Mouse (Mus musculus): Measurements from ENCODE around the gene Ino80b. TPM values are rescaled to one million over a fixed set of nuclear protein-coding genes. Genes with fewer than 3 reads are reported as not detected.

The Ino80b gene
- total and polyA plus RNA-seq, 2 experiments from 2014 or later = 14.8 to 31.0 TPM

DNA sequence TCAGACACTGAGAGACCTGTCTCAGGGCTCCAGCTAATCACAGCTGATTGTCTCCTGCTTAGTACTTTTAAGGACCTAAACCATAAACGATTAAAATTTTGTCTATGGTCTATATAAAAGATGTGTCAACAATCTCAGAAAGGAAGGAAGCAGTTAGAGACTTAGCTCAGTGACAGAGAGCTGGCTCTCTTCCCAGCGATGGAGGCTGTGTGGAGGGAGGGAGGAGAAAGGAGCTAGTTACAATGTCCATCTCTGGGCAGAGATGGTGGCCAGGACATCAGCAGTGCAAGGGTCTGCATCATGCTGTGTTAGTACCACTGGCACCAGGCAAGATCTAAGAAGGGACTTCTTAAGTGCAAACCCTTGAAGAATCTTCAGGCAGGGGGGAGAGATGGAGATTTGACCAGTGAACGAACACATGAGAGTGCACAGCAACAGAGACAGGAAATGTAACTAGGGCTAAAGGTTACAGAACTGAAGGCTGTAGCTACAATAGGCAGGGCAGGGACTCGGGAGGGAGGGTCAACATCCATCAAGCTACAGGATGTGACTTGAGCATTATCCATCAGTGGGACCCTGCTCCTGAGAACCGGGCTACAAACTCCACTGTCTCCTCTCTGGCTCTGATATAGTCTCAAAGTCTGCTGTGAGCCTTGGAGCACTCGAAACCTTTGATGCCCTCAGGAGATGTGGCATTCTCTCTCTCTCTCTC is 32.7 kb downstream of the Ino80b start:
- H3K4me1 ChIP-seq (ENCODE audit: insufficient read depth, low read length) = no peaks in the 10 kb centered on the region
- 42% methylated on average over 6 of the region's 6 CpGs for WGBS
- H3K9me3 ChIP-seq (ENCODE audit: low read length) = no peaks in the 10 kb centered on the region
- no peak overlapping the region for H3K27ac ChIP-seq
- no peak for TF ChIP-seq CTCF (IDR thresholded peaks at IDR 0.05; ENCODE audit: low read depth)
- no peak overlapping the region for H3K9ac ChIP-seq (replicated peaks; ENCODE audit: low read length)
- H3K27me3 ChIP-seq (ENCODE audit: insufficient read depth, low read length) = peaks cover 22% of the 10 kb centered on the region
- H3K4me3 ChIP-seq (ENCODE audit: low read length) = no peak overlapping the region
- no peaks in the 10 kb centered on the region for H3K36me3 ChIP-seq (ENCODE audit: insufficient read depth, low read length)
- ATAC-seq (no peak), DNase-seq (ENCODE audit: low spot score) (no peak)
- H3K4me2 ChIP-seq (ENCODE audit: low read depth, low read length) = no peak overlapping the region

DNA sequence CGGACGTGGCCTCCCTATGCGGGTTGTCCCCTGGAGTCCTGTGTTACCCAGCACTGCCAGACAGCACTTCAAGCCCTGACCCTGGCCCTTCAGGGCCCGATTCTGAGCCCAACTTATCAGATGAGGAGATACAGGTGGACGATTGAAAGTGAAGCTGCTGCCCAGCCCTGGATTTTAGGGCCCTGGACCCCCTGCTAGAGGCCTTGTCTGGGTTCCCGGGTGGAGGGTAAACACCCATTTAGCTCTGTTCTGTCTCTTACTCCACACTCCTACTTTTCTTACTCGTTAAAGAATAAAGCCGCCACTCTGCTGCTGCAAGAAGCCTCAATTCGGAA is 37.3 kb downstream of the Ino80b start:
- H3K4me1 ChIP-seq (ENCODE audit: insufficient read depth, low read length) = no peaks in the 10 kb centered on the region
- no peak for ATAC-seq
- TF ChIP-seq CTCF (IDR thresholded peaks at IDR 0.05; ENCODE audit: low read depth) = no peak
- H3K9ac ChIP-seq (replicated peaks; ENCODE audit: low read length) = no peak overlapping the region
- WGBS = 9% methylated on average over 9 of the region's 9 CpGs
- H3K4me3 ChIP-seq (ENCODE audit: low read length) = peak overlapping the region; percentile 20; the same call in 1 of the 2 replicates
- H3K9me3 ChIP-seq (ENCODE audit: low read length) = no peaks in the 10 kb centered on the region
- H3K27me3 ChIP-seq (ENCODE audit: insufficient read depth, low read length) = peaks cover 61% of the 10 kb centered on the region
- H3K27ac ChIP-seq = no peak overlapping the region
- DNase-seq (ENCODE audit: low spot score) = no peak
- no peaks in the 10 kb centered on the region for H3K36me3 ChIP-seq (ENCODE audit: insufficient read depth, low read length)
- H3K4me2 ChIP-seq (ENCODE audit: low read depth, low read length) = peak overlapping the region; percentile 37

DNA sequence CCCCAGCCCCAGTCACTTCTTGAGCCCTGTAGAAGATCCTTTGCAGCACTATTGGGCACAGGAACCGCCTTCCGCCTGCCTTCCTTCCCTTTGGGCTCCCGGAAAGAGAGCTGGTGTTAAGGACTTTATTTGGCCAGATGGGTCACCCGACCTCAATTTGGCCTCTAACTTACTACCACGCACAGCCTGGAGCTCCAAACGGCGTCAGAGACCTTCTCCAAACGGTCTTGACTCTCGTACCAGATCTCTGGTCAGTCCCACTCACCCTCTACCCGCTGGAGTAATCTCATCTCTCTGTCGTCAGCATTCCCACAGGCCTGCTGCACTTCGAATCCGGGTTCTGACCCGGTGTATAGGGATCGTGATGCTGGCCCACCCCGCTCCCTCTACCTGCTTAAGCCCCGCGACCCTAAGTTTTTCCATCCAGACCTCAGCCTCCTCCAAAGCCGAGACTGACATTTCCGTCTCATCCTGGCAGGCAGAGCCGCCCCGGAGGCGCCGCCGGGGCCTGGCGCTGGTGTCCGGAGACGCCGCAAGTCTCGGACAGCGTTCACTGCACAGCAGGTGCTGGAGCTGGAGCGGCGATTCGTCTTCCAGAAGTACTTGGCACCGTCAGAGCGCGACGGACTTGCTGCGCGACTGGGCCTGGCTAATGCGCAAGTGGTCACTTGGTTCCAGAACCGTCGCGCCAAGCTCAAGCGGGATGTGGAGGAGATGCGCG is 37.9 kb downstream of the Ino80b start:
- Histone ChIP-seq H3K9me3 (ENCODE audit: low read length) (no peaks in the 10 kb centered on the region), H3K4me3 (ENCODE audit: low read length) (peak overlapping the region; percentile 20; the same call in 1 of the 2 replicates), H3K9ac (replicated peaks; ENCODE audit: low read length) (no peak overlapping the region), H3K4me1 (ENCODE audit: insufficient read depth, low read length) (no peaks in the 10 kb centered on the region), H3K27ac (no peak overlapping the region), H3K36me3 (ENCODE audit: insufficient read depth, low read length) (0 out of 2 replicates have a peak, but pooled peaks cover 3% of the 10 kb centered on the region), H3K27me3 (ENCODE audit: insufficient read depth, low read length) (peaks cover 61% of the 10 kb centered on the region), H3K4me2 (ENCODE audit: low read depth, low read length) (peak overlapping the region; percentile 37)
- DNase-seq (ENCODE audit: low spot score) (no peak), ATAC-seq (no peak)
- no peak for TF ChIP-seq CTCF (IDR thresholded peaks at IDR 0.05; ENCODE audit: low read depth)
- WGBS = 1% methylated on average over 47 of the region's 47 CpGs

DNA sequence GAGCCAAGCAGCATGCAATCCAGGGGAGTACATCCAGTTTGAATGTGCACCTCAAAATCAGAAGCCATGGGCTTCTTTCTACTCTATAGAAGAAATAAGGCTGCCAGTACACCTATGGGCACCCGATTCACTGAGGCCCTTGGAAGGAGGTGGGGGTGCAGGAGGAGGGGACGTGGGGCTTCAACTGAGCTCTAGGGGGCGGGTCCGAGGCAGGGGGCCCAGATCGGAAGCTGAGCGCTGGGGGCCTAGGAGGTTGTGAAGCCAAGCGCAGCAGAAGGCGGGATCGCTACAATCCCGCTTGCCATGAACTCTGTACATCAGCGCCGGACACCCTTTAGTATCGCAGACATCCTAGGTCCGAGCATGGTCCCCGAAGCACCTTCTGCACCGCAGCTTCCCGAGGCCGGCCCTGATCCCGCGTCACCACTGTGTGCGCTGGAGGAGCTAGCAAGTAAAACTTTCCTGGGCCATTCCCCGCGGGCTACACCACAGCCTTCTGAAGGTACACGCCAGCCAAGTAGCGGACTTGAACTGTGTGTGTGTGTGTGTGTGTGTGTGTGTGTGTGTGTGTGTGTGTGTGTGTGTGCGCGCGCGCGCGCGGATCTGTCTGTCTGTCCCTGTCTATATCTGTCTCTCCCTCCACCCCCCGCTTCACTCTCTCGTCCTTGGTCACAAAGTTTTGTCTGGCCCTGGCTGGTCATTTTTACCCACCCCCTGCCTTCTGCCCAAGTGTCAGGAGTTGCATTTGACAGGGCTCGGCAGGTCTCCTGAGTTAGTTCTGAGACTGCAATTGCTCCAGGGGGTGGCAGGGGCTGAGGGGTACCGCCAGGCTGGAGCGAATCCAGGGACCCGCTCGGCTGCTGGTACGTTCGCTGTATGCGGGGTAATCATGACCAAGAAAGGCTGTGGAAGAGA is 38.9 kb downstream of the Ino80b start, which contains the start of gene Lbx2:
TSS of gene Lbx2 (plus strand) at position 247 of the 915 bp plus-strand sequence.
- H3K9me3 ChIP-seq (ENCODE audit: low read length) = no peaks in the 10 kb centered on the region
- H3K9ac ChIP-seq (replicated peaks; ENCODE audit: low read length) = no peak within 1 kb of the TSS
- no peak for ATAC-seq
- no peak within 1 kb of the TSS for H3K4me3 ChIP-seq (ENCODE audit: low read length)
- peak within 1 kb of the TSS; percentile 37; the same call in 1 of the 2 replicates for H3K4me2 ChIP-seq (ENCODE audit: low read depth, low read length)
- WGBS = 2% methylated on average over 41 of the region's 42 CpGs
- no peaks in the 10 kb centered on the region for H3K4me1 ChIP-seq (ENCODE audit: insufficient read depth, low read length)
- no peak for TF ChIP-seq CTCF (IDR thresholded peaks at IDR 0.05; ENCODE audit: low read depth)
- H3K27ac ChIP-seq = no peak within 1 kb of the TSS
- 0 out of 2 replicates have a peak, but pooled peaks cover 4% of the 10 kb centered on the region for H3K36me3 ChIP-seq (ENCODE audit: insufficient read depth, low read length)
- no peak for DNase-seq (ENCODE audit: low spot score)
- peaks cover 61% of the 10 kb centered on the region for H3K27me3 ChIP-seq (ENCODE audit: insufficient read depth, low read length)

DNA sequence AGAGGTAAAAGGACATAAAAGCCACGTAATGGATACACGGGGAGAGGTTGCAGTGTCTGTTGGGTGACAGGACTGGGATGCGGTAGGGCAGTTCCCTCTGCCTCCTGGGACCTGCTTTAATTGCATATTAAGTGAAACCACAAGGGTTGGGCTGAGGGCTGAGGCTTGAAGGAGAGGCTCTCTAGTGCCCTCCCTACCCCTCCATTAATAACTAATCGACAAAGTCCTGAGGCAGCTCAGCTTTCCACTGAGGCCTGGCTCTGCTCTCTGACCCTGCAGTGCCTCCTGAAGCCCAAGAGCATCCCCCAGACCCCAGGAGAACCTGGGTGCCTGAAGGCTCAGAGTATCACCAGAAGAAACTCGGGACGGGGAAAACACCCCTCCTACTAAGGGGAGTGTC is 40.8 kb downstream of the Ino80b start:
- peaks cover 55% of the 10 kb centered on the region for H3K27me3 ChIP-seq (ENCODE audit: insufficient read depth, low read length)
- TF ChIP-seq CTCF (IDR thresholded peaks at IDR 0.05; ENCODE audit: low read depth) = no peak
- no peaks in the 10 kb centered on the region for H3K4me1 ChIP-seq (ENCODE audit: insufficient read depth, low read length)
- no peak for DNase-seq (ENCODE audit: low spot score)
- H3K4me2 ChIP-seq (ENCODE audit: low read depth, low read length) = no peak overlapping the region
- whole genome bisulfite sequencing = 5% methylated on average over 6 of the region's 6 CpGs
- 0 out of 2 replicates have a peak, but pooled peaks cover 4% of the 10 kb centered on the region for H3K36me3 ChIP-seq (ENCODE audit: insufficient read depth, low read length)
- no peaks in the 10 kb centered on the region for H3K9me3 ChIP-seq (ENCODE audit: low read length)
- H3K4me3 ChIP-seq (ENCODE audit: low read length) = no peak overlapping the region
- no peak overlapping the region for H3K27ac ChIP-seq
- ATAC-seq = no peak
- H3K9ac ChIP-seq (replicated peaks; ENCODE audit: low read length) = no peak overlapping the region

DNA sequence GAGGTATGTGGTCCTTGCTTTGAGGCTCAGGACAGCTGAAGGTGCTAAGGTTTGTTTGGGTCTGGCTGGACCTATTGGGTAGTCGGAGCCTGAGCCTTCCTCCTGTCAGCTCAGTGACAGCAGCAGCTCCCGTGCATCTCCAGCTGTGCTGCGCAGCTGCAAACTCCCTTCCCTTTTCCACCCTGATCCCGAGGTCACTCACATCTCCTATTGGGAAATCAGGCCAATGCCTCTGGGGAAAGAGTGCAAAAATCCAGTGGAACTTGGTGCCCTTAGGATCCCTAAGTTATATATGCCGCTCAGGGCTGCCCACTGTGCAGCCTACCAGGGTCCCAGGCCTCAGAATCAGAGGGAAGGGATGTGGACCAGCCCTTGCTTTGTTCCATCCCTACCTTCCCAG is 41.7 kb downstream of the Ino80b start:
- Histone ChIP-seq H3K9ac (replicated peaks; ENCODE audit: low read length) (no peak overlapping the region), H3K27me3 (ENCODE audit: insufficient read depth, low read length) (peaks cover 47% of the 10 kb centered on the region), H3K27ac (no peak overlapping the region), H3K4me2 (ENCODE audit: low read depth, low read length) (no peak overlapping the region), H3K4me3 (ENCODE audit: low read length) (no peak overlapping the region), H3K4me1 (ENCODE audit: insufficient read depth, low read length) (no peaks in the 10 kb centered on the region), H3K9me3 (ENCODE audit: low read length) (no peaks in the 10 kb centered on the region), H3K36me3 (ENCODE audit: insufficient read depth, low read length) (0 out of 2 replicates have a peak, but pooled peaks cover 4% of the 10 kb centered on the region)
- 6% methylated on average over 5 of the region's 5 CpGs for WGBS
- TF ChIP-seq CTCF (IDR thresholded peaks at IDR 0.05; ENCODE audit: low read depth) = no peak
- no peak for DNase-seq (ENCODE audit: low spot score)
- ATAC-seq = no peak
